ENCODE assay signal across 11 mouse cellular contexts in the genomic region with DNA sequence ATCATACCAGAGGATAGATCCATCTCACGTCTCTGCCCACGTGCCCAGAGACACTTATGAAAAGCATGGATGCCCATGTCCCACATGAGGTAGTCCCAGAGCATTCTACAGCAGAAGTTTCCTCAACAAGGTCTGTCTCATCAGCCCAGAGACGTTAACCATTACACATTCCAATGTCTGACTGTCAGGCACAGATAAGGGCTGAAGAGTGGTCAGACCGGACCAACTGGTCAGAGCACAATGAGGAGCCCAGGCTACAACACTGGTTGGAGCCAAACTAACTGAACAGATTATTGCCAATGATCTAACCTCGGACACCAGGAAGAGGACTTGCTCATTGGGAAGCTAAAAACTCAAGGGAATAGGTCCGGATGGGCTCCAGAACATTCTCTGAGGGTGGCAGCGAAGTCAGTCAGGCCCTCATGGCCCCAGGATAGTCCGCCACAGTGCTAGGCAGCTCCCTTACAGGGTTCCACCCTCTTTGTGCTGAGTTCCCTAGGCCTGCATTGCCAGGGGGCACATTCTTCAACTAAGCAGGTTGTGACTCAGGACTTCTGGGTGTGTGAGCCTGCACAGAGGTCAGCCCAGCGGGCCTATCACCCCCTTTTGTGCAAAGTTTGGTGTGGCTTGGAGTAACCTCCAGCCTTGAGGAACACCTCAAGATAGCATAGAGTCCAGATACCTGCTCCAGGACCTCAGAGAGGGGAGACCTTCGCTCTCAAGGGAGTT. TPM values are rescaled to one million over a fixed set of nuclear protein-coding genes. Genes with fewer than 3 reads are reported as not detected.
DNase-seq lines count a peak whose midpoint lies in the region; ATAC-seq lines count a peak whose summit lies in the region.
"Had no signal": no experiment of that assay in that cellular context is flagged by ENCODE, and none has a peak within 500 bp of the region (broad histone marks: within the 10 kb centered on the region; RNA-seq: fewer than 3 reads in every experiment).

A gene (plus strand): TSS at position 714 of the 729 bp plus-strand sequence.

- H3K36me3 ChIP-seq in heart, embryonic 10.5 days = no peaks in the 10 kb centered on the region
- no peaks in the 10 kb centered on the region for H3K36me3 ChIP-seq in neural tube, embryonic 13.5 days
- H3K36me3 ChIP-seq in neural tube, embryonic 15.5 days = no peaks in the 10 kb centered on the region
- no peaks in the 10 kb centered on the region for H3K36me3 ChIP-seq in limb, embryonic 10.5 days
- no peaks in the 10 kb centered on the region for H3K36me3 ChIP-seq in stomach, embryonic 16.5 days (ENCODE audit: control insufficient read depth, insufficient read depth, low read length)
- H3K36me3 ChIP-seq: midbrain, embryonic 12.5 days had no signal

- ATAC-seq in neural tube, embryonic 13.5 days (ENCODE audit: low read depth) = no peak
- ATAC-seq in neural tube, embryonic 15.5 days (ENCODE audit: low FRiP score) = no peak
- ATAC-seq in stomach, embryonic 16.5 days (ENCODE audit: insufficient read depth, low FRiP score) = peak; percentile 71
- ATAC-seq in megakaryocyte-erythroid progenitor cell, adult 5-6 weeks (replicated peaks; ENCODE audit: low FRiP score, low TSS enrichment, poor library complexity, severe bottlenecking) = no peak

- DNase-seq in heart, embryonic 10.5 days (ENCODE audit: low spot score) = no peak
- no peak for DNase-seq in heart, postnatal 10 days
- no peak for DNase-seq in limb, embryonic 10.5 days (ENCODE audit: low spot score)
- DNase-seq in right cerebral cortex, adult 2 months (ENCODE audit: low spot score in 2 of 2) = no peak

- 0 out of 2 replicates have a peak within 1 kb of the TSS, but pooled peaks have one; percentile 17 for H3K9ac ChIP-seq in neural tube, embryonic 13.5 days
- no peak within 1 kb of the TSS for H3K9ac ChIP-seq in neural tube, embryonic 15.5 days (replicated peaks)
- peak within 1 kb of the TSS; percentile 64 for H3K9ac ChIP-seq in stomach, embryonic 16.5 days (ENCODE audit: low read length)
- H3K9ac ChIP-seq: midbrain, embryonic 12.5 days had no signal

- H3K4me1 ChIP-seq in heart, embryonic 10.5 days = peaks cover 65% of the 10 kb centered on the region
- peaks cover 20% of the 10 kb centered on the region for H3K4me1 ChIP-seq in neural tube, embryonic 13.5 days (replicated peaks)
- H3K4me1 ChIP-seq in neural tube, embryonic 15.5 days = peaks cover 16% of the 10 kb centered on the region
- peaks cover 25% of the 10 kb centered on the region for H3K4me1 ChIP-seq in limb, embryonic 10.5 days
- H3K4me1 ChIP-seq in stomach, embryonic 16.5 days (ENCODE audit: control insufficient read depth, insufficient read depth, low read length) = peaks cover 41% of the 10 kb centered on the region

- H3K4me3 ChIP-seq in heart, embryonic 10.5 days = no peak within 1 kb of the TSS
- H3K4me3 ChIP-seq in neural tube, embryonic 13.5 days = no peak within 1 kb of the TSS
- no peak within 1 kb of the TSS for H3K4me3 ChIP-seq in neural tube, embryonic 15.5 days (replicated peaks)
- no peak within 1 kb of the TSS for H3K4me3 ChIP-seq in limb, embryonic 10.5 days
- peak within 1 kb of the TSS; percentile 9; the same call in 1 of the 2 replicates for H3K4me3 ChIP-seq in stomach, embryonic 16.5 days (replicated peaks; ENCODE audit: low read length)
- H3K4me3 ChIP-seq: midbrain, embryonic 12.5 days had no signal

- 57% methylated on average over 10 of the region's 10 CpGs for WGBS in heart, embryonic 10.5 days
- 87% methylated on average over 10 of the region's 10 CpGs for WGBS in neural tube, embryonic 13.5 days
- WGBS in neural tube, embryonic 15.5 days = 90% methylated on average over 10 of the region's 10 CpGs
- WGBS in limb, embryonic 10.5 days = 83% methylated on average over 10 of the region's 10 CpGs
- 66% methylated on average over 10 of the region's 10 CpGs for WGBS in stomach, embryonic 16.5 days

- peak within 1 kb of the TSS; percentile 89 for H3K27ac ChIP-seq in heart, embryonic 10.5 days
- no peak within 1 kb of the TSS for H3K27ac ChIP-seq in neural tube, embryonic 13.5 days (replicated peaks)
- no peak within 1 kb of the TSS for H3K27ac ChIP-seq in neural tube, embryonic 15.5 days (replicated peaks)
- H3K27ac ChIP-seq in limb, embryonic 10.5 days = peak within 1 kb of the TSS; percentile 77
- H3K27ac ChIP-seq in stomach, embryonic 16.5 days (ENCODE audit: low read length) = peak within 1 kb of the TSS; percentile 85
- H3K27ac ChIP-seq: midbrain, embryonic 12.5 days had no signal

- H3K9me3 ChIP-seq in heart, embryonic 10.5 days = no peaks in the 10 kb centered on the region
- no peaks in the 10 kb centered on the region for H3K9me3 ChIP-seq in neural tube, embryonic 13.5 days
- H3K9me3 ChIP-seq in neural tube, embryonic 15.5 days (replicated peaks) = no peaks in the 10 kb centered on the region
- no peaks in the 10 kb centered on the region for H3K9me3 ChIP-seq in limb, embryonic 10.5 days (replicated peaks)
- no peaks in the 10 kb centered on the region for H3K9me3 ChIP-seq in stomach, embryonic 16.5 days (replicated peaks; ENCODE audit: control insufficient read depth, low read length)
- H3K9me3 ChIP-seq: midbrain, embryonic 12.5 days had no signal

- no peak within 1 kb of the TSS for H3K4me2 ChIP-seq in neural tube, embryonic 13.5 days
- no peak within 1 kb of the TSS for H3K4me2 ChIP-seq in neural tube, embryonic 15.5 days
- peak within 1 kb of the TSS; percentile 28; the same call in 1 of the 2 replicates for H3K4me2 ChIP-seq in stomach, embryonic 16.5 days (ENCODE audit: low read depth, low read length)
- H3K4me2 ChIP-seq: midbrain, embryonic 12.5 days had no signal

- intact Hi-C loops in heart, postnatal 10 days (cut with DNase I) = loop anchor here (1.0 to 2.0 kb wide), 3 partner anchors 17 to 238 kb away; no protein-coding TSS in a partner anchor

- no peaks in the 10 kb centered on the region for H3K27me3 ChIP-seq in heart, embryonic 10.5 days (ENCODE audit: insufficient read depth, poor library complexity, severe bottlenecking)
- H3K27me3 ChIP-seq in neural tube, embryonic 13.5 days = no peaks in the 10 kb centered on the region; the same call in 1 of the 2 replicates
- H3K27me3 ChIP-seq in neural tube, embryonic 15.5 days (replicated peaks) = no peaks in the 10 kb centered on the region
- H3K27me3 ChIP-seq in limb, embryonic 10.5 days (ENCODE audit: low read depth, poor library complexity, severe bottlenecking) = no peaks in the 10 kb centered on the region
- no peaks in the 10 kb centered on the region for H3K27me3 ChIP-seq in stomach, embryonic 16.5 days (ENCODE audit: control insufficient read depth, insufficient read depth, low read length)

RNA-seq across cellular contexts. Expression of the gene that starts here (rescaled TPM):
- 0.38 and 1.3 TPM in 2 replicates for polyA plus RNA-seq in heart, embryonic 10.5 days (2016; fragmentation: Nextera tagmentation; extraction: Ambion mirVana)
- not detected for total RNA-seq in heart, postnatal 10 days (2021)
- polyA plus RNA-seq in neural tube, embryonic 13.5 days (2015; fragmentation: Nextera tagmentation; extraction: Ambion mirVana) = 0.39 TPM in 1 of 2 replicates, not detected in the other
- 0.14 TPM in 1 of 2 replicates, not detected in the other for polyA plus RNA-seq in neural tube, embryonic 15.5 days (2015; fragmentation: Nextera tagmentation; extraction: Ambion mirVana)
- 0.25 TPM in 1 of 2 replicates, not detected in the other for polyA plus RNA-seq in limb, embryonic 10.5 days (2016; fragmentation: Nextera tagmentation; extraction: Ambion mirVana)
- 31.1 and 50.1 TPM in 2 replicates for polyA plus RNA-seq in stomach, embryonic 16.5 days (2015; fragmentation: Nextera tagmentation; extraction: Ambion mirVana)
- 2.0 TPM in 1 of 2 replicates, not detected in the other for total RNA-seq in megakaryocyte-erythroid progenitor cell, adult 5-6 weeks (2014; fragmentation: Nextera tagmentation)
- total RNA-seq in megakaryocyte-erythroid progenitor cell, adult 5-6 weeks (2017) = not detected in 2 replicates
- total RNA-seq: liver, adult 2 months had no signal
- polyA plus RNA-seq: forebrain, embryonic 11.5 days; liver, adult 2 months had no signal

Comparison
In these comparisons a context has a peak if more than half of its experiments do, and no peak if none do; other contexts are left out.
1. RNA of the gene that starts here (polyA plus RNA-seq): 31.1 to 50.1 TPM in stomach, embryonic 16.5 days; 0.38 to 1.3 TPM in heart, embryonic 10.5 days, 0.14 TPM in neural tube, embryonic 15.5 days, 0.25 TPM in limb, embryonic 10.5 days and 0.39 TPM in neural tube, embryonic 13.5 days; every median in the first group is over 10 times any median in the second.
2. H3K27ac ChIP-seq: peak in heart, embryonic 10.5 days (single experiment), limb, embryonic 10.5 days (single experiment) and stomach, embryonic 16.5 days (single experiment); none in neural tube, embryonic 13.5 days (single experiment) and neural tube, embryonic 15.5 days (single experiment).